Mouse (Mus musculus) CH12.LX (cell line): ENCODE data around the gene Bco1.

Experiments
- CHD2 ChIP-seq: IDR thresholded peaks from 2 replicates; pipeline ENCODE4 v1.6.1; 2011; ENCODE audit warnings: low read length, improper control_type of control experiment
- CTCF ChIP-seq, 2 experiments: IDR thresholded peaks in 1 of 2; conservative IDR thresholded peaks in 1 of 2; 2 replicates each; pipeline ENCODE4 v1.5.1; 2011 to 2012; ENCODE audit warnings: low read depth in 2 of 2, low read length in 2 of 2, improper control_type of control experiment in 1 of 2, inconsistent platforms in 1 of 2, mild to moderate bottlenecking in 1 of 2, moderate library complexity in 1 of 2
- E2F4 ChIP-seq: IDR thresholded peaks from 2 replicates; pipeline ENCODE4 v1.6.1; 2011; ENCODE audit warnings: low read depth, low read length, improper control_type of control experiment; ENCODE audit not compliant: insufficient replicate concordance
- ELF1 ChIP-seq: IDR thresholded peaks from 2 replicates; pipeline ENCODE4 v1.6.1; 2014; ENCODE audit warnings: low read depth, mild to moderate bottlenecking, inconsistent platforms, low read length, improper control_type of control experiment
- IRF4 ChIP-seq: IDR thresholded peaks from 2 replicates; pipeline ENCODE4 v1.6.1; 2014; ENCODE audit warnings: low read depth, mild to moderate bottlenecking, inconsistent platforms, low read length, improper control_type of control experiment
- MAZ ChIP-seq: IDR thresholded peaks from 2 replicates; pipeline ENCODE4 v1.6.1; 2012; ENCODE audit warnings: low read depth, mild to moderate bottlenecking, inconsistent platforms, low read length, improper control_type of control experiment, moderate library complexity
- MEF2A ChIP-seq: IDR thresholded peaks from 2 replicates; pipeline ENCODE4 v1.6.1; 2014; ENCODE audit warnings: low read depth, mild to moderate bottlenecking, inconsistent platforms, low read length, improper control_type of control experiment, borderline replicate concordance
- MXI1 ChIP-seq: IDR thresholded peaks from 2 replicates; pipeline ENCODE4 v1.6.1; 2011; ENCODE audit warnings: mild to moderate bottlenecking, low read depth, low read length, improper control_type of control experiment
- NRF1 ChIP-seq: IDR thresholded peaks from 2 replicates; pipeline ENCODE4 v1.6.1; 2014; ENCODE audit warnings: low read depth, mild to moderate bottlenecking, inconsistent platforms, low read length, improper control_type of control experiment, moderate library complexity
- POLR2A ChIP-seq: IDR thresholded peaks from 2 replicates; pipeline ENCODE4 v1.6.1; 2011; ENCODE audit warnings: low read depth, mild to moderate bottlenecking, improper control_type of control experiment, low read length
- SMC3 ChIP-seq: IDR thresholded peaks from 2 replicates; pipeline ENCODE4 v1.6.1; 2011; ENCODE audit warnings: low read depth, low read length, improper control_type of control experiment
- UBTF ChIP-seq: IDR thresholded peaks from 2 replicates; pipeline ENCODE4 v1.6.1; 2012; ENCODE audit warnings: low read depth, mild to moderate bottlenecking, inconsistent platforms, low read length, improper control_type of control experiment, moderate library complexity
- USF1 ChIP-seq: IDR thresholded peaks from 2 replicates; pipeline ENCODE4 v1.6.1; 2014; ENCODE audit warnings: low read depth, mild to moderate bottlenecking, inconsistent platforms, low read length, improper control_type of control experiment
- USF2 ChIP-seq: conservative IDR thresholded peaks from 2 replicates; pipeline ENCODE4 v1.6.1; 2011; ENCODE audit warnings: low read depth, low read length, improper control_type of control experiment

GRCm38 (mm10) chr8:117087036-117087435 is 8.6 kb upstream of the Bco1 start:
- TF ChIP-seq POLR2A (no peak), NRF1 (no peak), MEF2A (no peak), SMC3 (no peak), MAZ (no peak), MXI1 (no peak), E2F4 (no peak), IRF4 (no peak), CTCF (conservative IDR thresholded peaks at IDR 0.05 in 1 of 2, IDR thresholded peaks at IDR 0.05 in 1 of 2; ENCODE audit: low read depth in 2 of 2, low read length in 2 of 2) (no peak), USF1 (no peak), CHD2 (no peak), USF2 (no peak), ELF1 (no peak), UBTF (no peak)
